Mouse (Mus musculus) brain, embryonic 14.5 days (tissue): Measurements from ENCODE around the gene Zup1. TPM values are rescaled to one million over a fixed set of nuclear protein-coding genes. Genes with fewer than 3 reads are reported as not detected.
"Not testable (repeated sequence)": the region's sequence is repeated elsewhere in the genome, so short reads cannot be mapped to it uniquely, and the experiment has no call there.

Experiments
- DNase-seq: peaks from one replicate; pipeline ENCODE4 v3.0.0-alpha.2; 2011; ENCODE audit warnings: low read depth
- CTCF ChIP-seq: fragments of 200-500 bp; IDR thresholded peaks from 2 replicates; pipeline ENCODE4 v1.5.1; 2012; ENCODE audit warnings: inconsistent platforms, mild to moderate bottlenecking, moderate library complexity, borderline replicate concordance; ENCODE audit not compliant: insufficient read depth, insufficient read length; ENCODE audit errors: extremely low read depth
- POLR2A ChIP-seq: fragments of 200-500 bp; IDR thresholded peaks from 2 replicates; pipeline ENCODE4 v1.6.1; 2012; ENCODE audit warnings: mild to moderate bottlenecking, inconsistent platforms, borderline replicate concordance; ENCODE audit not compliant: poor library complexity, insufficient read depth, insufficient read length, severe bottlenecking; ENCODE audit errors: extremely low read depth
- polyA plus RNA-seq: library from polyadenylated mRNA; depleted of rRNA; stranded (reverse); fragments of >200 nt; gene quantifications from 2 replicates; pipeline ENCODE4 v1.2.3, GENCODE M21; 2012; rRNA removed

The Zup1 gene
- 12.3 and 13.1 TPM in 2 replicates for polyA plus RNA-seq

DNA sequence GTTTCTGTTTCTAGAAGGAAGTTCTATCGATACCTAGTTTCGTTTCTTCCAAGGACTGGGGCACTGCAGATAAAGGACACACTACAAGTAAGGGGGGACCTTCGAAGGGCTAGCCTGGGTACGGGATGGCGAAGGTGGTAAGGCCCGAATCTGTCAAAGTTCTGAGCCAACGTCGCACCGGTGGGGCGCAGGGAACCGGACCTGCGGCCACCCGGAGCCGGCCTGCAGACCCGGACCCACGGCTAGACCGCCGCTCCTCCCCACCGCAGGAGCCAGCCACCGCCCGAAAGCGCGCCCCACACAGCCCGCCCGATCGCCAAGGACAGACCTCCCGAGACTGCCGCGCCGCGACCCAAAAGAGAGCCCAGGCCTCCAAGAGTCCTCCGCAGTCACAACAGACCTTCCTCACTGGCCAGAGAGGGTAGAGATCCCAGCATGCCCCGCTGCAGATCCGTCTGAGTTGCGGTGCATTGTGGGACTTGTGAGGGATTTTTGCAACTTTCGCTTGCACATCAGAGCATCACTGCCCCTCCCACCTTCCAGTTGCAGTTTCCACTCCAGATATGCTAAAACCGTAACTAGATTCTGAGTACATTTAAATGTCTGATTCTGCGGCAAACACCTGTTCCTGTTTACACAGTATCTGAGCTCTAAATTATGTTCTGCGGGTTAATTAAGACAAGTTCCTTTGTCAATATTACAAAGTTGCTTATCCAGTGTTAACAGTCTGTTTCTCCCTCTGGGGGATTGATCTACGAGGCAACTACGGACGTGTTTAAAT, at the start of gene Zup1:
Gene Zup1, minus strand, starts transcription at position 467 of the 781 bp plus-strand sequence.
- TF ChIP-seq CTCF (no peak), POLR2A (peak; percentile 57; the same call in 1 of the 2 replicates)
- DNase-seq, result peak; percentile 96

DNA sequence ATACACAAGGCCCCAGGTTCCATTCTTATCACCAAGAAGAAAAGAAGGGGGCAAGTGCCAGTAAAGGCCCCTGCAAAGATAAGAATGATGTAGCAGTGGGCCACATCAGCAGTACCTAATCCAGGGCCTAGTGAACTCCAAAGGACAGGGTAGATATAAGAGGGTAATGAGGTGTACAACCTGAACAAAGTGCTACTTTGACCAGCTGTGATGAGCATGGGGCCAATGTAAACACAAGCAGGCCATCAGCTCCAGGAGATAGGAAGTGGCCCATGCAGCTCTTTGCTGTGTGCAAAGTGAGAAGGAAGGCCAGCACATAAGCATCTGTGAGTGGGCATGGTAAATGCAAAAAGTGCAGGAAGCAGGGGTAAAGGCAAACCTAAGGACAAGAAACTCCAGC, 47.3 kb upstream of the Zup1 start:
- no peak for DNase-seq
- no peak for TF ChIP-seq POLR2A
- no peak for TF ChIP-seq CTCF

DNA sequence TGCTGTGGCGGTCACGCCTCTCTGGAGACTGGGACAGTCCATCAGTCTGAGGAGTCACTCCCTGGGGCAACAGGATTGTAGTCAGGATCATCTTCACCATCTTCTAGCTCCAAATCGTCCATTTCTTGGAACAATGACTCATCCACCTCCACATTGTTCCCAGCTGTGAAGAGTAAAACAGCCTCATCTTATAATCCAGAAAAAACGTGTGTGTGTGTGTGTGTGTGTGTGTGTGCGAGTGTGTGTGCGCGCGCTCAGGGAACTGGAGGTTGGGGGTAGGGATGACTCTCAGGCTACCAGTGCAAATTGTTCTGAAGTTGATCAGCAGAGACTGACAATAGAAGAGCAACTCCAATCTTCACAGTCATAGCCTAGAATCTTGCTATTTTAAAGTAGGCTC, 45.6 kb upstream of the Zup1 start:
- not testable (repeated sequence) for DNase-seq

DNA sequence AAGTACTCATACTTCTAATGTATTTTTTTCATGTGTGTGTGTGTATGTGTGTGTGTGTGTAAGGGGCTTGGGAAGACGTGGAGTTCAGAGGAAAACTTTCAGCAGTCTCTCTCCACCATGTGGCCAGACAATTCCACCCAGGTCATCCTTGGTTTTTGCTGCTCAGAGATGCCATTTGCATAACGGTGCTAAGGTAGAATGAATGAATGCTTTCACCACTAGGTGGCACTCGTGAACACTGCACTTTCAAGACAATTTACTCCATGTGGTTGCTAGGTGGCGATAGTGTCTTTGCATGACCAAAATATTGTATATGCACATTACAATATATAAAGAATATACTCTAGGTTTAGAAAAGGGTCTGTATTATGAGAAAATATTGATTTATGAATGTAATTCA, 35.7 kb upstream of the Zup1 start:
- peak; percentile 93 for DNase-seq
- TF ChIP-seq POLR2A (no peak), CTCF (peak; percentile 85; the same call in 1 of the 2 replicates)

DNA sequence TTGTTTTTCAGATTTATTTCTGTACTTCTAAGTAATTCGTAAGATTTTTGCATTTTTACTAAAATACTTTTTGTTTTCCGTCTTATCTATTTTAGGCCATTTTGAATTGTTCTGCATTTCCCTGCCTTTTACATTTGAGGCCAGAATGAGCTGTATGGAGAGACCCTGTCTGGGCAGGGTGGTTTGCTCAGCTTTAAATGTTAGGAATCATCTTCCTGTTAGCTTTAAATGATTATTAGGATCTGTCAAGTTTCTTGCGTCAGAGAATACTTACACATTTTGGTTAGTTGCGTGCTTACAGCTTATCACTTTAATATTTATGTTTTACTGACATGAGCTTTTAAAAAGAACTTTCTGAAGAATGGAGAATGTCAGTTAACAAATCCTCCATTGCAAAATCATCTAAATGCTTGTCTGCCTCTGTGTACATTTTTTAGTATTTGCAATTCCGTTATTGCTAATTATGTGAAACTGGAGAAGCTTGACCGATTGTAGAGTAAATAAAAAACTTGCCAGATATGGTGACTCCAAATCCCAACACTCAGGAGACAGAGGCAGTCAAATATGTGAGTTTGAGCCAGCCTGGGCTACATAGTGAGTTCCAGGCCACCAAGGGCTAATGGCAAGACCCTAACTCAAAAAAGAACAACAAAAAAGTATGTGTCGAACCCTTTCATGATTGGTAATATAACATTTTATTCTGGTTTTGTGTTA, 23.9 kb upstream of the Zup1 start:
- DNase-seq, result no peak
- no peak for TF ChIP-seq CTCF
- TF ChIP-seq POLR2A, result no peak

DNA sequence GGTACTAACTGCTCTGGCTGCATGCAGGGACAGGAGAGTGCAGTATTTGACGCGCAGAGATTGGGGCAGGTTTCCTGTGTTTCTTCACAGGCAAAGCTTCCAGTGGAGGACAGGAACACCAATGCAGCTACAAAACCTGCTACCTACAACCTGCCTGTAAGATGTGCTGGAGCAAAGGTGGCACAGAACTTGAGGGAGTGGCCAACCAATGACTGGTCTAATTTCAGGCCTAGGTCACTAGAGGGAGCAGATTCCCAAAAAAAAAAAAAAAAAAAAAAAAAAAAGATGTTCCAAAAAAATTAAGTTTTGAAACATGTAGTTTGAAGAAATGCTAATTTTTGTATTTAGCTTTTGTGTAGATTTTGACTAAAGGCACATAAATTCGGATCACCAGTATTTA, 1.4 kb upstream of the Zup1 start:
- TF ChIP-seq POLR2A (no peak), CTCF (no peak)
- no peak for DNase-seq

DNA sequence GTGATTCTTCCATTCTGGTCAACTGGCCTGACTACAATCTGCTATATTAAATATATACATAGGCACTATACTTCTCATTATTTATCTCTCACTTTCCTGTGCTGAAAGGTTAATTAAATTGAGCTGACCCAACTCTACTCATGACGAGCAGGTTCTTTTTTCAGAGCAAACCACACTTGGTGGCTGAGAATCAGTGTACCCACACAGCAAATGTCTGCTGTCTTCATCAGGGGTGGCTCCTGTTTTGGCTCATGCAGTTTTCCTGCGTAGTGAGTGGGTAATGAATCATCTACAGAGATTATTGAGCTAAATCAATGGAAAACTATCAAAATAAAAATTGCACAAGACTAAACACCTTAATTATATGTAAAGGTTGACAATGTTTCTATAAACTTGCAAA, 4.7 kb downstream of the Zup1 start:
- DNase-seq, result no peak
- TF ChIP-seq POLR2A, result no peak
- TF ChIP-seq CTCF, result no peak

DNA sequence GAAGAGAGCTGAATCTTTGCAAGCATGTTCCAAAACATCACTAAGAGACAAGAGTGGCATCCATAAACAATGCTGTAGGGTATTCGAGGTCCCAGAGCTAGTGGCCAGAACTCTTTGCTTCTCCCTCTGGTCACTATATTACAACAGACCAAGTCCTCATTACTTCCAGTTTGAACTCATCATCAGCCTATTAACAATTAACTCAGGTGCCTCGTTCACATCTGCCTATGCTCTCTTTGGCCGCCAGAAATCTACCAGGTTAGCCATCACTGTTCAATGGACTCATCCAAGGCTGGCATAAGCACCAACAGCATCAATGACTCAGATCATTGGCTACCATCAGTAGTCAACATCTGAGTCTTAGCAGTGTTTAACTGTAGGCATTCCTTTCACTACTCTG, 5.7 kb downstream of the Zup1 start:
- DNase-seq, result no peak
- TF ChIP-seq CTCF (no peak), POLR2A (no peak)

DNA sequence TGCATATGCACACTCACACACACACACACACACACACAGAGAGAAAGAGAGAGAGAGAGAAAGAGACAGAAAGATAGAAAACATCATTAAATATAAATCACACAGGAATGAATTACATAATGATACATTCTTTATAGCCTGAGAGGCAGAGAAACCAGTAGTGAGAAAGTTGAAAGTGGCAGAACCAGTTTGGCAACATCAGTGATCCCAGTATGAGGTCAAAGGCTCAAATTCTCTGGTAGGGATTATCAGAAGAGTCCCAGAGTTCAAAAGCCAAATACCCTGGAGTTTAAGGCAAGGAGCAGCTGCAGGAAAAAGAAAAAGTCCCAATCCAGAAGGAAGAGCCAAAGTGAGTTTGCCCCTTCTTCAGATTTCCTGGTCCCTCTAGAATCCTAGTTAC, 10.4 kb downstream of the Zup1 start:
- no peak for DNase-seq
- no peak for TF ChIP-seq POLR2A
- no peak for TF ChIP-seq CTCF

DNA sequence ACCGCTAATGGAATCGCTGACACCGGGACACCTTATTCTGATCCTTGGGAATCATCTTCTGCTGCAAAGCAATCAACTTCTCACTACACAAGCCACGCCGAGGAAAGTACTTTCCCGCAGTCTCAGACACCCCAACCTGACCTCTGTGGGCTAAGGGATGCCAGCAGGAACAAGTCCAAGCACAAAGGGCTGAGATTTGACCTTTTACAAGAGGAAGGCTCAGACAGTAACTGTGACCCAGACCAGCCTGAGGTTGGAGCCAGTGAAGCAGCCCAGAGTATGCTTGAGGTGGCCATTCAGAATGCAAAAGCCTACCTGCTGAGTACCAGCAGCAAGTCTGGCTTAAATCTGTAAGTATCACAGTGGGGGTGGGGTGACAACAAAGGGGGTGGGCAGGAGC, 45.6 kb downstream of the Zup1 start:
- no peak for TF ChIP-seq CTCF
- no peak for TF ChIP-seq POLR2A
- DNase-seq, result no peak

DNA sequence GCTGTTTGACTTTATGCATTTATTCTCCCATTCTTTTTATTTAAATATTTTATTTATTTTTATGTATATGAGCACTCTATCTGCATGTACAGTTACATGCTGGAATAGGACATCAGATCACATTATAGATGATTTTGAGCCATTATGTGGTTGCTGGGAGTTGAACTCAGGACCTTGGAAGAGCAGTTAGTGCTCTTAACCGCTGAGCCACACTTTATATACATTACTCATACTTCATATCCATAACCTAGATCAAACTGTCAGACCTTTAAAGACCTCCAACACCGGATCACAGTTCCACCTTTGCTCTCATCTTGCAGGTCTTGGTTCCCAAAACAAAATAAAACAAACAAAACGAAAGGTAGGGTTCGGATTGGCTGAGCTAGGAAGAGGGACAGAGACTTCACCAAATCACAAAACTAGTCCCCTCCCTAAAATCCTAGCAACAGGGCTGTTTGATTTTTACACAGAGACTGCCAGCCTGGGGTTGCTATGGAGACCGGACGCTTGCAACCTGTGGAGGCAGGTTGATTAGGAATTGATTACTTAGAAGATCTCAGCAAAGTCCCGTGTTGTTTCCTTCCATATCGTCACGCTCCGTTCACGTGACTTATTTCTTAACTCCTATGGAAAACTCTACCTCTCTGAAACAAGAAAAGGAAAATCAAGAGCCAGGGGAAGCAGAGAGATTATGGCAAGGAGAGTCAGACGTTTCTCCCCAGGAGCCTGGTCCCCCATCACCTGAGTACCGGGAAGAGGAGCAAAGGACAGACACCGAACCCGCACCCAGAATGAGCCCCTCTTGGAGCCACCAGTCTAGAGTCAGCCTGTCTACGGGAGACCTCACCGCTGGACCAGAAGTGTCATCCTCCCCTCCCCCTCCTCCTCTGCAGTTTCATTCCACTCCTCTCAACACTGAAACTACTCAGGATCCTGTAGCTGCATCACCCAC, 46.3 kb downstream of the Zup1 start, which contains the start of gene Rsph4a:
Gene Rsph4a, plus strand, starts transcription at position 582 of the 952 bp plus-strand sequence.
- TF ChIP-seq POLR2A, result no peak
- peak; percentile 92 for DNase-seq

DNA sequence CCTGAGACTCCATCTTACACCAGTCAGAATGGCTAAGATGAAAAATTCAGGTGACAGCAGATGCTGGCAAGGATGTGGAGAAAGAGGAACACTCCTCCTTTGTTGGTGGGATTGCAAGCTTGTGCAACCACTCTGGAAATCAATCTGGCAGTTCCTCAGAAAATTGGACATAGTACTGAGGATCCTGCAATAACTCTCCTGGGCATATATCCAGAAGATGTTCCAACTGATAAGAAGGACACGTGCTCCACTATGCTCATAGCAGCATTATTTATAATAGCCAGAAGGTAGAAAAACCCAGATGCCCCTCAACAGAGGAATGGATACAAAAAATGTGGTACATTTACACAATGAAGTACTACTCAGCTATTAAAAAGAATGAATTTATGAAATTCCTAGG, 49.5 kb downstream of the Zup1 start:
- DNase-seq, result not testable (repeated sequence)

DNA sequence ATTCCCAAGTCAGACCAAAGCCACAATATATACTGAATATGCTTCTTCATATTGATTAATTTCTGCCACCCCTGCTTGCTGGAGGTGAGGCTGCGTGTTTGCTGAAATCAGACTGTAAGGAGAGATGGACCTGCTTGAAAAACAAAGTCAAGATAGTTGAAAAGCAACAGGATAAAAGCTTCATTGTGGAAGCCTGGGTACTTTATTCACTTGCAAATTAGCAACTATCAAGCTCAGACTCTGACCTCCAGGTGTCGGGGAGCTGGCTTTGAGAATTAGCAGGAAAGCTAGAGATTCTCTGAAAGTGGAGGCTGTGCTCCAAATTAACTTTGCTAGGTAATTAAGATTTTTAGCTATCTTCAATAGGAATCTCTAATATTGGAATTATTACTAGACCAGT, 68.7 kb downstream of the Zup1 start:
- not testable (repeated sequence) for DNase-seq
